Mouse (Mus musculus): ENCODE measurements around the gene Rptor.

Gene Rptor

DNA sequence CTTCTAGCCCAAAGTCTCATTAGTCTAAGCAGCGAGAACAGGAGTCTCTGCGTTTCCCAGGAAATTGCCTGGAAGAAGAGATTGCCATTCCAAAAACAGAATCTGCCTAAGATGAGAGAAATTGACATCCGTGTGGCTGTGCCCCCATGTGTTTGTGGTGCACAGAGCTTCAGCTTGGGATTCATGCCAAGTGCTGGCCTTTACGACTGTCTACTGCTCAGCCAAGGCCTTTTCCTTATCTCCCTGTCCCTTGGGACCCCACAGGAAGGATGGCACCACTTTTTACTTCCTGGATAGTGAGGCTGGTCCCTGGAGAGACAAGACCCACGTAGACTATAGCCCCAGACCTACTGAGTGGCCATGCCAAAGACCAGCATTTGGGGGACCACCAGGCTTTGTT is 206.6 kb downstream of the Rptor start:
- DNase-seq (ENCODE audit: low read depth, low spot score), result no peak

DNA sequence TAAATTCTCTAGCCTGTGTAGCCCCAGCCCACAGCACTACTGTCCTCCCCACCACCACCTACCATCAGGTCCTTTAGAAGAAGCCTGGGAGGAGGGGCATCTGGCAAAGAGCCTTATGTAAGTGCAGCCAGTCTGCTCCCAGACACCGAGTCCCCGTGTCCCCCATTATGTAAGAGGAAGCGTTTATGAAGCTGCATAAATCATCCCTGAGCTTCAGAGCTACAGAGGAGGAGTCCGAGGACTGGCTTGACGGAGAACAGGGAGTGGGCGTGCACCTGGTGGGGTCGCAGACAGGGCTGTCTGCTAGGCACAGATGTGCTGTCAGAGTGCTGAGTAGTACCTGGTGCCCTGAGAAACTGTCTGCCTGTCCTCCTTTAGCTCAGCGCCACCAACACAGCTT is 208.3 kb downstream of the Rptor start:
- no peak for DNase-seq (ENCODE audit: low read depth, low spot score)

DNA sequence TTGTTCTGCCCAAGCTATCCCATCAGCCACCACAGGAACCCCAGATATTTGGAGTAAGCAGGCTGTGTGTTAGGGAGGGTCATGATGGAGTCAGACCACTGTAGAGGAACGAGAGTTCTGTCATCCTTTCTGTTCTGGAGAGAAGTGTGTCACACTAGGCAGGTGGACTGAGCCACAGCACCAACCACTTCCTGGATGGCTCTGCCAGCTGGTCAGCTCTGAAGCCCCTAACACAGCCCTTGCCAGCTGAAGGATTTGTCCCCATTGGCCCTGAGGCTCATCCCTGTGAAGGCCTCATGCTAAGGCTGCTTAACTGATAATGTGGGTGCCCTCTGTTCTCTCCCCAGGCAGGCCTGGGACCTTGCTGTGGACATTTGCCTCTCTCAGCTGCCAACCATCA is 208.9 kb downstream of the Rptor start:
- DNase-seq (ENCODE audit: low read depth, low spot score), result no peak

DNA sequence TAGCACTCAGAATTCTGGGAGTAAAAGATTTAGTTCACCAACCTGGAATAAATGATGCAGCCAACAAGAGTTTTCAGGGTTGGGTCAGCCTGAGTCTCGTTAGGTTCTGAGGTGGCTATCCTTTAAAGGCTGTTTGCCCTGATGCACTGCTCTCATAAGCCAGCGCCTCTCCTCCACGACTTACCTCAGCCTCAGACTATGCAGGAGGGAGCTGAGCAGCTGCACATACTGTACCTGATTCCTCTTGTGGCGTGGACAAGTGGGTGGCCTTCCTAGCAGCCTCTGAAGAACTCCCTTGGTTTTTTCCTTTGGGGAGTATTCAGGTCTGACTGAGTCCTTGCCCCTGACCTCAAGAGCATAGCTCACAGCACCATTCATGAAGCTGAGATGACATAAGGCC is 209.4 kb downstream of the Rptor start:
- DNase-seq (ENCODE audit: low read depth, low spot score), result no peak

DNA sequence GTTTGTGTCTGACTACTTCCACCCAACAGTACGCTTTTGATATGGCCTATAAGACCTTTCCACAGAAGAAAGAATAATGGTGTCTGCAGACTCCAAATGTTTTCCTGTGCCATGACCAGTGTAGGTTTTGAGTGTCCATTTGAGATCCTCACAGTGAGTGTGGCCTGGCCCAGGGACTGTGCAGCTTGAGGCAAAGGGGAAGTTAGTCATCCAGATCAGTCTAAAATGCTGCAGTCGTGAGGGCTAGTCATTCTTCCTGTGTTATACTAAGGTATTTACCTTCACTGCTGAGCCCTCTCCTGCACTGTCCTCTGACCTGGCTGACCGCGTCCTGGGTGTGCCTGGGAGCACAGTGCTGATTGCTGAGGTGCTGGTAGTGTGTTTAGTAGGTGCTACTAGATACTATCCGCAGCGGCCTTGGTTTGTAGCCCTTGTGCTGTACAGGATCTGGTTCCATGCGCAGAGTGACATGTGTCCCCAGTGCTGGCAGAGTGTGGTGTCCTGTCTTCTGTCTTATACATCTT is 211.4 kb downstream of the Rptor start:
- no peak for DNase-seq (ENCODE audit: low read depth, low spot score)

DNA sequence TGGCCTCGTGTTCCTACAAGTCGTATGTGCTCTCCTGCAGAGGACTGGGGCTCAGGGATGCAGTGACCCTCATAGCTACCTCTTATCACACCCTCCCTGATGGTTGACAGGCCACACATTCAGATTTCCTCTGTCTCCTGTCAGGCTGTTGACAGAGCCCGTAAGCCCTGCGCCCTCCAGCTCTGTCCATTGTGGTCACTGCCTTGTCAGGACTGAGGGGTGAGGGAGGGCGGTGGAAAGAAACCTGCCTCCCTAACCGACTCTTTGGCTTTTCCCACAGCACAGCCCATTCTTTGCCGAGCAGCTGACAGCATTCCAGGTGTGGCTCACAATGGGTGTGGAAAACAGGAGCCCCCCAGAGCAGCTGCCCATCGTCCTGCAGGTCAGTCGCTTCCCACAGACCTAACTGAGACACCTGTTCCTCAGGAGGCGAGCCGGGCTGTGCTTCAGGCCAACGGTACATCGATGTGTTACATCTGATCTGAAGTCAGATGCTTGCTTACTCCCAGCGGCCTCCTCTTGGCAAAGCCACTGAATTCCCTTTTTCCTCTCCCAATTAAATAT is 214.2 kb downstream of the Rptor start:
- DNase-seq (ENCODE audit: low read depth, low spot score), result no peak

DNA sequence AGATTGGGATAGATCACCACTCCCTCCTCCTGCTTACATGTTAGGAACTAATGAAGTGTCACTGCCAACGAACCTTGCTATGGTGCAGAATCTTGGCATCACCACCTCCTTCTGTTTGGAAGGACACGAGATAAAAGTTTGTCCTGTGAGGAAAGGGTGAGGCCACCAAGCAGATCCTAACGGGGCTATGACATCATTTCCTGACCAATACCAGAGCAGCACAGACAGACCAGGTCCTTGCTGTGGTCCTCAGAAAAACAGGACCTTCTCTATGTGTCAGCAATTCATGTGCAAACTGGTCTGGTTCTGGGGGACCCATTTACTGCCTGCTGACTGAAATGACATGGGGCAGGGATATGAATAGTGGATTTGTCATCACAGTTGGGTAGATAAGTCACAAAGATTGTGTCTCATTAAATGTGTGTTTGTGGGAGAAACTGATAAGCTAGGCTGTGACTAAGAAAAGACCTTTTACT is 214.7 kb downstream of the Rptor start:
- no peak for DNase-seq (ENCODE audit: low read depth, low spot score)

DNA sequence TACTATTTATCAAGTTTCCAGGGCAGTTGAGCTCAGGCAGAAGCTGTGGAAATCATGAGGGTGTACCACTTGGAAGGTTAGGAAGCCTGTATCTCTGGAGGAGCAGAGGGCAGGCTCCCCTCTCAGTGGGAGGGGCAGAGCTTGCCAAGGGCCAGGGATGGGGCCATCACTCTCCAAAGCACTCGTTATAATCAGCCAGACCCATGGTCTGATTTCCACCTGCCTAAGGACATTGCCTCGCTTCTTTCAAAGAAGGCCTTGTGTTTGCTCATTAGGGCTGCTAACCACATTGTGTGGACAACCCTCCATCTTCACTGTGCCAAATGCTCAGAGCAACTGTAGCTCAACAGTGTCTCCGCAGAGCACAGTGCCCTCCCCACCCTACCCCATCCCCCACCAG is 215.2 kb downstream of the Rptor start:
- DNase-seq (ENCODE audit: low read depth, low spot score), result no peak

DNA sequence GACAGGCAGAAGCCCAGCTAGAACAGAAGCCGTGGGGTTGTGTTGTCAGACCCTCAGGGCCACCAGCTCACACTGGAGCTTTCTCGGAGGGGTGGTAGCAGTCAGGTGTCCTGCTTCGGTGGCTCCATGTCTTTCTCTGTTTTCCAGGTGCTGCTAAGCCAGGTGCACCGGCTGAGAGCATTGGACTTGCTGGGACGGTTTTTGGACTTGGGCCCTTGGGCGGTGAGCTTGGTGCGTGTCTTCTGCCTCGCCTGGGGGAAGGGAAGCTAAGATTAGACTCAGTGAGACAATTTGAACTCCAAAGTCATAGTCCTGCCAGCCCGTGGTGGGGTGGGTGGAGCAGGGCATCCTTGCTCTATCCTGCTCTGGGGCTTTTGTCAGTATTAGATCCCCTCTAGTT is 218.8 kb downstream of the Rptor start:
- DNase-seq (ENCODE audit: low read depth, low spot score), result no peak

DNA sequence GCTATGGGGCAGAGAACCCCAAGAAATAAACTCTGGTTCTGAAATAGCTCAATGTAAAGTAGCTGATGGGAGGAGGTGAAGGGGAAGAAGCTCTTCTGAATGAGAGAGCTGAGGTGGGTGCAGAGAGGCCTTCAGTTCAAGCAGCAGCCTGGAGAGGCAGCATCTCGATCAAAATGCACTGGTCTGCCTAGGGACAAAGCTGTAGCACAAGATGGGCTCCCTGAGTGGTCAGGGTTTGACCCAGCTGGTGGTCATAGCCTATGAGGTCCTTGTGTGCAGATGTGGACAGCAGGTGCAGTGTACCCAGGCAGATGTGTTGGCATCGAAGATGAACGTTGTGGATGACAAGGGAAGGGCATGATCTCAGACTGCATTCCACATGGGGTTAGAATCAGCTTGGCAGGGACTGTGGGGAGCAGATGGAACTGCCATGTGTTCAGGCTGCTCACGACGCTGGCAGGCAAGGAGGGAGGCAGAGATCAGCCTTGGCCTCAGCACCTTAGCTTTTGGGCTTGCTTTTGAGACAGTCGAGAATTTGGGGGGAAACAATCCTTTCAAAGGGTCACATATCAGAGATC is 221.5 kb downstream of the Rptor start:
- no peak for DNase-seq (ENCODE audit: low read depth, low spot score)

DNA sequence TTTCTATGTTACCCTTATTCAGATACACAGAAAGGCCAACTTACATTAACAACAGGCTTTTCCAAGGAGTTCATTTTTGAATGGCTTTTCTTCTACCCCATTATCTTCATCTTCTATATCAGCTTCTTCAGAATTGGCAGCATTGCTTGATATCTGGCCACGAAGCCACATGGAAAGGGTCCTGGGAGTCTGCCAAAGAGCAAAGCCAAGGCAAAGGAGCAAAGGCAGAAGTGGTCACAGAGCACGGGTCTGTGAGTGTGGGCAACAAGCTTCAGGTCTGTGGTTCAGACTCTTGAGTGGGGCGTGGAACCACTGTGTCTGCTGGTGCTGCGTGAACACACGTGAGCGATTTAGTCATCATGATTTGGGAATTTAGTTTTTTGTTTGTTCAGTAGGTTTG is 223.1 kb downstream of the Rptor start:
- no peak for DNase-seq (ENCODE audit: low read depth, low spot score)

DNA sequence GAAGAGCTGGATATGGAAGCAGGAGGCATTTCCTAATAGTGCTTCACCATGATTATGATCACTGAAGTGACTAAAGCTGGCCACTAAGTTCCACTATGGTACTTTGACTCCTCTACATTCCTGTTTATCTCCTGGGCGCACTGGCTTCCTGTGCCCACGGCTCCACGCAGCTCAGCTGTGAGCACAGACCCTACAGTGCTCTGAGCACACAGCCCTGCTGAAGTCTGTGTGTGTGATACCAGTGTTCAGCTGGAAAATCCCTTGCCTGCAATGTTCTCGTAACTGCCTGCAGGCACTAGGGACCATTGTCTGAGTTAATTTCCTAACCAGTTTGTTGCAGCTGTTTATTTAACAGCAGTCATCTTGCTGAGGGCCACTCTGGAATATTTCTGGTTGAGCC is 223.5 kb downstream of the Rptor start:
- no peak for DNase-seq (ENCODE audit: low read depth, low spot score)

DNA sequence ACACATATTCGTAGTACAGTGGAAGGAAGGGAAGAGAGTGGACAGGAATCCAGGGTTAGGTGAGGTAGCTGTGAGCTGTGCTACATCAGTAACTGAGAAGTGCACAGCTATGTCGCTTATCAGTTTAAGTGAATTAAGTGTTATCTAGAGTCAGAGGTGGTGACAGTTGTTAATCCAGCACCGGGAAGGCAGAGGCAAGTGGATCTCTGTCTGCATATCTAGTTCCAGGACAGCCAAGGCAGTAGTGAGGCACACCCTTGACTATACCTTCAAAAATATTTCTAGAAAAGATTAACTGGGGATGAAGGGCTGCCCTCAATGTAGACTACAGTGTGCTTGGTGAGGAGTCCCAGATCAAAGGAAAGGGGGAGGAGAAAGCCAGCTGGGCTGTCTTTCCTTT is 226.4 kb downstream of the Rptor start:
- DNase-seq (ENCODE audit: low read depth, low spot score), result no peak

DNA sequence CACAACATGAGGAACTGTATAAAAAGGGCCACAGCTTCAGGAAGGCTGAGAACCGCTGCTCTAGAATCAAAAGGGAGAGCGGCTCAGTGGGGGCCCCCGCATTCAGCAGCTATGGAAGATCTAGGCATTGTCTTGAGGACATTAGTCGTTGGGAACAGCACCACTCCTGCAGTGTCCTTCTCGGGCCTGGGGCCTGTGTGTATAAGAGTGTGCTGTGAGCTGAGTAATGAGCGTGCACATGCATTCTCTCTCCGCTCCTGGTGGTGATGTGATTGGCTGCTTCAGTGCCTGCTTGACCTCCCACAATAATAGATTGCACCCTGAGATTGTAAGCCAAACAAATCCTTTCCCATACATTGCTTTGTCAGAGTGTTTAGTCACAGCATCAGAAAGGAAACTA is 229.0 kb downstream of the Rptor start:
- DNase-seq (ENCODE audit: low read depth, low spot score), result no peak

DNA sequence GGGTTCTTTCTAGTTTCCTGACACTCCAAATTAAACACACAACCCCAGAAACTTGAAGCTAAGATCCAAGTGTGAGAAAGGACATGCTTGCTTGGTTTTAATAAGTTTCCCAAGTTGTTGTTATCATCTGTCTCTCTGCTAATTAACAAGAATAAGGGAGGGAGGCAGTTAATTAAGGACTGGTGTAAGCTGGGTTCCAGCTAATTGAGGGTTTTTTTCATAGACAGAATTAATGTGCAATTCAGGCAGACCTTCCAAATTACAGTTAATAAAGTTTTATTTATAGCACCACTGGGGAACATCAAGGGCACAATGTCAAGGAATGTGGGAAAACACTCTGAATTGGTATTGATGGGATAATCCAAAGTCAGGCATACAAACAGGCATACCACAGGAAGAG is 230.6 kb downstream of the Rptor start:
- no peak for DNase-seq (ENCODE audit: low read depth, low spot score)

DNA sequence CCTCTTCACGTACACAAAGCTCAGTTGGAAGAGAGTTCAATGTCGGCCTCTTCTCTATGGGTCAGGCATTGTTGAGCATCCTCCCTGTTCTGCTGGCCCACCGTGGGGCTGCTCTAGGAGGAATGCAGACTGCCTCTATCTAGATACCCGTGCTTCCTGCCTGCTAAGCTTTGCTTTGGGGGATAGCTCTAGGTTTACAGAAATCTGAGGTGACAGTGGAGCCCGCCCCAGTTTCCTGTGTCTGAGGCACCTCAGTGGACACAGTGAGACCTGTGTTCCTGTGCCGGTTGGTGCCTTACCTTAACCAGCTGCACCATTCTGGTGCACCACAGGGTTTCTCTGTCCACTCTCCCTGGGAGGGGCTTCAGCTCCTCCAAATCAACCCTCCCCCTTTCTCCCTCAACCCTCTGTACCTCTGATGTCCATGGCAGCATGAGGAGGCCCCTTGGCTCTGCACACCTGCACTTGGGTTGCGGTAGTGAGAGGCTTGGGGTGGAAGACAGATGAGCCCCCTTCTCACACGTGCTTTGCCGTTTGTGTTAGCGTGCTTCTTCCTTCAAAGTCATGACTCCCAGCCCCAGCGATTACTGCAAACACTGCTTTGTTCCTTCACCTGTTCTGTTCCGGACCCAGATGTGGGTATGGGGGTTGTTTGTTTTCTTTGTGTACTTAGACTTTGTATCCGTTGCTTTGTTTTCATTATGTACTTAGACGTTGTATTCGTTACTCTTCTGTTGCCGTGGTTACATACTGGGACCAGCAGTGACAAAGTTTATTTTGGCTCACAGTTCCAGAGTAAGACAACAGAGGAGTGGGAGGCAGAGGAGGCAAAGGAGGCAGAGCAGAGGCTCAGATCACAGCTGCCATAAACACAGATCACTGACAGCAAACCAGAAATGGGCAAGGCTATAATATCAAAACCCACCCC is 231.4 kb downstream of the Rptor start:
- no peak for DNase-seq (ENCODE audit: low read depth, low spot score)

DNA sequence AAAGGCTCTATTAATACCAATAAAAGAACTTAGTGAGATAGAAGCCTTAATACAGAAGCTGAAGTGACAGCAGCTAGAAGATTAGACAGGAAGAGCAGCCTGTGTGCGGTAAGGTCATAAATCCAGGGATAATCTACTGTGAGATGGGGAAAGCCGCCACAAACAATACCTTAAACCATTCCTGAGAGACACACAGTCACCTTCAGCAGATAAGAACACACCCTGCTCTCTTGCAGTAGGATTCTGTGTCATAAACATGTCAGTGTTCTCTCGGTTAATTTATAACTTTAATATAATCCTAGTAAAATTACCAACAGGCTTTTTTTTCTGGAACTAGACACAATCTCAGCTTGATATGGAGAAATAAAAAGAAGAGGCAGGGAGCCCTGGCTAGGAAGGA is 233.6 kb downstream of the Rptor start:
- DNase-seq (ENCODE audit: low read depth, low spot score), result no peak

DNA sequence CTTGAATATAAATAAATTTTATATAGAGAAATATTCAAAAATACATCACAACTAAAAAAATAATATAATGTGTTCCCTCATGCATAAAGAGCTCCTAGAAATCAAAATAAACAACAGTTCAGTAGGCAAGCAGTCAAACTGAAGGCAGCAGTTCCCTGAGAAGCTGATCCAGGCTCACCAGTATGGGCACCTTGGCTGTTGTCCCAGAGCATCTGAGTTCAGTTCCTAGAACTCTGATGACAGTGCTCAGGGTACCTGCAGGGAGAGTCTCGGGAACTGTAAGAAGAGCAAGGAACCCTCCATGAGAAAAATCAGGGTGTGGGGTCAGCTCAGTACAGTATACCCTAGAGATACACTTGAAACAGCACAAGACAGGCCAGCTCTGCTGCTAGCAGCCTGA is 235.1 kb downstream of the Rptor start:
- DNase-seq (ENCODE audit: low read depth, low spot score), result no peak

DNA sequence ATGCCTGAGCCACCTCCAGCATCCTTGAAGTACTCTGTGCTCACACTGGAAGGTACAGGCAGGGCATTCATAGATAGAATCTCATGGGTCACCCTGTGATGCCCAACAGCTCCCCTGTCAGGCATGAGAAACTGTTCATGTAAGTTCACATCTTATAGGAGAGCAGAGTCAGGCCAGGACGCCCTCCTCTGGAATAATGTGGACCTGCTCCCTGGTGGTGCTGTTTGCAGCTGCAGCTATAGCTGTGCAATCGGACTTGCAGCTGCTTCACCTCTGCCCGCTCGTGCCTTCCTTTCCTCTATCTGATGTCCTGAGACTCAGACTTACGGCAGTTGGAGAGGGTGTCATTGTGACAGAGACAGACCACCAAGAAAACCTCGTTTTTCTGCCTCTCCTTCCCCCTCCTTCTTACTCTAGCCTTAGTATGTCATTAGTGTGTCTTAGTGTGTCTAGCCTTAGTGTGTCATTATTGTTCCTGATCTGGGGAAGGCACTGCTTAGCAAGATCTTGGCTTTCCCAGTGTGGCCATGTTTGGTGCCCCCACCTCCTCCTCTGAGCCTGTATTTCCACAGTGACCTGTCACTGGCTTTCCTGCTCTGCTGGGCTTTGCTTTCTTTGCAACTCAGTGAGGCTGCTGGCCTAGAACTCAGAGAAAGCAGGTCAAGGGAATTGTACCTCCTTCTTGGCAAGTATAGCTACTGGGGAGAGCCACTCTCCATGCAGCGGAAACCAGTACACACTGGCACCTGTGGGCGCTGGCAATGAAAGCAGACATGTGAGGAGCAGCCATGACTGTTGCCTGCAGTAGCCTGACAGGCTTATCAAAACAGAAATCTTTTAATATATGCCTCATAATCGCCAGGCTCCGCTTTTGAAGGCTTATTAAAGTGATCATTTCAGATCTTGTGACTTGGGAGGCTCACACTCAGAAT is 237.0 kb downstream of the Rptor start:
- no peak for DNase-seq (ENCODE audit: low read depth, low spot score)

DNA sequence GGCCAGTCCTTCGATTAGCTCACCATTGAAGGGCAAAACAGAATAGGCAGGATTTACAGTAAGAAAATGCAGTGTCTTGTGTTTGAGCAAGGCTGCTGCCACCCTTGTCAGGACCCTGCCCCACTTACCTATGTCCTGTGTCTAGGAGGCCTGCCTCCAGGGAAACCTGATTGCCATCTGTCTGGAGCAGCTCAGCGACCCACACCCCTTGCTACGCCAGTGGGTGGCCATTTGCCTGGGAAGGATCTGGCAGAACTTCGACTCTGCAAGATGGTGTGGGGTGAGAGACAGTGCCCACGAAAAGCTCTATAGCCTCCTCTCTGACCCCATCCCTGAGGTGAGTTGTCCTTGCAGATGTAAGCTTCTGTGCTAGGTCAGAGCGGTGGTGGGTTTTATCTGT is 243.9 kb downstream of the Rptor start:
- no peak for DNase-seq (ENCODE audit: low read depth, low spot score)

DNA sequence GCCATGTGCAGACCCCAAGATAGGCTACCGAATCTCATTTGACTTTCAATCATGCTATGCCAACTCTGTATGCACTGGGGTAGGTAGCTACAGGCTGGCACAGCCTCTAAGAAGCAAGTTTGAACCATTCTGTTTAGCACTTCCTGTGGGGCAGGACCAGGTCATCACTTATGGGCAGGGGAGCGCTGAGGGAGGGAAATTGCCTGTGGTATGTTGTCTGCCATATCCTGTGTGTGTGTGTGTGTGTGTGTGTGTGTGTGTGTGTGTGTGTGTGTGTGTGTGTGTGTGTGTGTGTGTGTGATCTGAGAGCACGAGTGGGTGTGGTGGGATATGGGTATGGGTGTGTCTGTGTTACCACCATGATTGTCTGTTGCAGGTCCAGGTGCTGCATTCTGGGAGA is 244.4 kb downstream of the Rptor start:
- no peak for DNase-seq (ENCODE audit: low read depth, low spot score)

DNA sequence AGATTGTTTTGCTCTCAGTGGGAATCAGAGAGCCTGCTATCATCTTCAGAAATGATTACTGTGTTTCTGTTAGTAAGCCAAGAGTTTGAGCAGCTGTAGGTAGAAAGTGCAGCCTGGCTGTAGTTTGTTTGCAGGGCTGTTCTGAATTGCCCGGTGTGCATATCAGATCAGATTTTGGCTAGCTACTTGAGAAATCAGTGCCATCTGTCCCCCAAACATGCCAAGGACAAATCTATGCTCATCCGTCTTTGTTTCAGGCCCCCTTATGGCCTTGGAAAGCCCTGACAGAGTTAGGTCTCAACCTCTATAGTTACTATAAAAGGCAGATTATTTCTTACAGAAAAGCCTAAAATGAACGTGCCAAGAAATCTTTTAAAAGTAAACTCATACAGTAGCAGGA is 244.9 kb downstream of the Rptor start:
- DNase-seq (ENCODE audit: low read depth, low spot score), result no peak
